Mouse (Mus musculus) liver, postnatal 0 days (tissue): ENCODE measurements around the gene Bud13.

Experiments used
- CTCF ChIP-seq: sonication (generic); IDR thresholded peaks from 2 replicates; pipeline ENCODE4 v1.5.1; 2016; ENCODE audit warnings: antibody characterized with exemption, low read depth
- EP300 ChIP-seq: IDR thresholded peaks from 2 replicates; pipeline ENCODE4 v1.6.1; 2016; ENCODE audit warnings: antibody characterized with exemption, low read depth, mild to moderate bottlenecking

DNA sequence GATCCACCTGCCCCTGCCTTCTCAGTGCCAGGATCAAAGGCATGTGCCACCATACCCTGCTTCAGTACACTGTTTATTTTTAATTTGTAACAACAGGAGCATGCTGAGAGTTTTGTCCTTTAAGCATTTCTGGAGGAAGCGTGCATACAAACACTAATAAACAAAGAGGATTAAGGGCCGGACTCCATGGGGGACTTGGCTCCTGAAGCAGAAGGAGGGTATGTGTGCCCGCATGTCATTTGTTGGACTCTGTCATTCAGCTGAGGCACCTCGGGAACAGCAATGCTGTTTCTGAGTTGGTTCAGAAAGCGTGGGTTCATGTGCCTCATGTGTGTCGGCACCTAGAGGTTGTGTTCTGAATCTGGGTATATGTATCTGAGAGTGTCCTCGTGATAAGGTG lies 54.5 kb downstream of the Bud13 start:
- TF ChIP-seq EP300, result no peak
- TF ChIP-seq CTCF, result no peak
